Mouse (Mus musculus) lung, embryonic 15.5 days (tissue): ENCODE measurements around the gene Chp1. TPM values are rescaled to one million over a fixed set of nuclear protein-coding genes. Genes with fewer than 3 reads are reported as not detected.
"Not testable (repeated sequence)": the region's sequence is repeated elsewhere in the genome, so short reads cannot be mapped to it uniquely, and the experiment has no call there.

Experiments used
- ATAC-seq: fragments of 200-750 bp; cut with Nextera tagmentation; 2 replicates; pipeline ENCODE4 v1.8.0; 2017; ENCODE audit warnings: moderate number of reproducible peaks, borderline replicate concordance; ENCODE audit not compliant: low FRiP score, low TSS enrichment; ENCODE audit errors: extremely low read depth
- H3K27ac ChIP-seq: fragments of 300-500 bp; sonication (generic); 2 replicates; pipeline ENCODE4 v1.5.1; 2015; ENCODE audit warnings: moderate library complexity, mild to moderate bottlenecking, inconsistent platforms
- H3K27me3 ChIP-seq: fragments of 300-500 bp; sonication (generic); 2 replicates; pipeline ENCODE4 v1.6.1; 2015; ENCODE audit warnings: inconsistent platforms
- H3K36me3 ChIP-seq: fragments of 300-500 bp; sonication (generic); 2 replicates; pipeline ENCODE4 v1.6.1; 2015; ENCODE audit warnings: inconsistent platforms
- H3K4me1 ChIP-seq: fragments of 300-500 bp; sonication (generic); 2 replicates; pipeline ENCODE4 v1.6.1; 2015; ENCODE audit warnings: inconsistent platforms
- H3K4me2 ChIP-seq: fragments of 300-500 bp; sonication (generic); 2 replicates; pipeline ENCODE4 v1.6.1; 2015; ENCODE audit warnings: inconsistent platforms, mild to moderate bottlenecking, moderate library complexity
- H3K4me3 ChIP-seq: fragments of 300-500 bp; sonication (generic); 2 replicates; pipeline ENCODE4 v1.5.1; 2015; ENCODE audit warnings: mild to moderate bottlenecking, inconsistent platforms
- H3K9ac ChIP-seq: fragments of 300-500 bp; sonication (generic); 2 replicates; pipeline ENCODE4 v1.6.1; 2015; ENCODE audit warnings: inconsistent platforms
- H3K9me3 ChIP-seq: fragments of 300-500 bp; sonication (generic); 2 replicates; pipeline ENCODE4 v1.6.1; 2016; ENCODE audit warnings: inconsistent platforms
- WGBS: fragments of 180-500 bp; shearing (Covaris S2); methylation state at CpG from one replicate; pipeline ENCODE4 v1.1.7; 2015; 5-methylcytosine and 5-hydroxymethylcytosine counted together
- polyA plus RNA-seq: library from polyadenylated mRNA; unstranded; fragments of >200 nt; fragmentation: Nextera tagmentation; extraction: Ambion mirVana; gene quantifications from 2 replicates; pipeline ENCODE4 v1.2.1, GENCODE M21; 2015

Chp1 gene
- polyA plus RNA-seq, 1 experiment from 2014 or later, result 62.2 TPM

DNA sequence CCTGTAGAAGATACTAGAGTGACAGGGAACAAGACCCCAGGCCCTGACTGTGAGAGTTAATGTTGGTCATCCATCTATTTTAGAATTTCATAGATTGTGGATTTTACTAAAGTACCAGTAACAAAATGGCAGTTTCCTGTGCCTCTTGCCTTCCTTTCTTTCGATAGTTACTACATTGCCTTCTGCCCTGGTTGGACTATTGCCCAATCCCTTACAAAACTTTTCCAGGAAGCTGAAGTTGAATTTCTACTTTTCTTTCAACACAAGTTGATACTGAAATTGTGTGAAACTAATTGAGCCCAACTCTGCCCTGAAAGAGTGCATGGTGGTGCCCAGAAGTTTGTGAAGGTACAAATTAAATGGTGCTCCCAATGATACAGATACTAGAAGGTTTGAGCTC is 25.0 kb downstream of the Chp1 start:
- Histone ChIP-seq H3K36me3 (0 out of 2 replicates have a peak, but pooled peaks cover 6% of the 10 kb centered on the region), H3K4me1 (no peaks in the 10 kb centered on the region), H3K4me3 (no peak overlapping the region), H3K4me2 (no peak overlapping the region), H3K27me3 (no peaks in the 10 kb centered on the region), H3K9ac (no peak overlapping the region), H3K27ac (no peak overlapping the region), H3K9me3 (no peaks in the 10 kb centered on the region)
- 80% methylated on average over 1 of the region's 1 CpGs for WGBS
- no peak for ATAC-seq

- no peak for ATAC-seq
- 93% methylated on average over 3 of the region's 3 CpGs for WGBS
- no peak overlapping the region for H3K4me3 ChIP-seq
Observed at GRCm38 (mm10) chr2:119581571-119581970, 34.1 kb downstream of the Chp1 start.

GRCm38 (mm10) chr2:119583439-119583838 is 35.9 kb downstream of the Chp1 start:
- H3K4me3 ChIP-seq, result no peak overlapping the region
- ATAC-seq, result no peak
- H3K27ac ChIP-seq, result no peak overlapping the region
- H3K4me1 ChIP-seq, result no peaks in the 10 kb centered on the region
- H3K9ac ChIP-seq, result no peak overlapping the region
- WGBS, result 57% methylated on average over 2 of the region's 2 CpGs
- no peaks in the 10 kb centered on the region for H3K27me3 ChIP-seq
- no peaks in the 10 kb centered on the region for H3K36me3 ChIP-seq
- H3K4me2 ChIP-seq, result no peak overlapping the region
- H3K9me3 ChIP-seq, result no peaks in the 10 kb centered on the region

More at GRCm38 (mm10) chr2:119581571-119581970, 34.1 kb downstream of the Chp1 start:
- H3K4me2 ChIP-seq, result no peak overlapping the region
- H3K4me1 ChIP-seq, result no peaks in the 10 kb centered on the region
- H3K27ac ChIP-seq, result no peak overlapping the region
- no peaks in the 10 kb centered on the region for H3K36me3 ChIP-seq
- no peaks in the 10 kb centered on the region for H3K27me3 ChIP-seq
- H3K9ac ChIP-seq, result no peak overlapping the region
- H3K9me3 ChIP-seq, result no peaks in the 10 kb centered on the region

DNA sequence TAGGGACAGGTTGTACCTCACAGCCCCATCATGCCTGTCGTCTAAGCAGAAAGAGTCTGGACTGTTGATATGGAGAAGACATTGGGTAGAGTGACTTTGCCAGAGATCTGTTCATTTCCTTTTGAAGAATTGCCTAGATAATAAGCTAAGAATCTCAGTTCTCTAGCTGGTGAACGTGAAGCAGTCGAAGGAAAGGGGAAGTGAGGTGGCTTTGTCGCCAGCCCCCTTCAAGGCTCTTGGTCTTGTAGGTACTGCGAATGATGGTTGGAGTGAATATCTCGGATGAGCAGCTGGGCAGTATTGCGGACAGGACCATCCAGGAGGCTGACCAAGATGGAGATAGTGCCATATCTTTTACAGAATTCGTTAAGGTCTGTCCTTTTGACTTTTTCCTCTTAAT is 36.8 kb downstream of the Chp1 start:
- H3K4me2 ChIP-seq, result no peak overlapping the region
- H3K4me1 ChIP-seq, result no peaks in the 10 kb centered on the region
- H3K27ac ChIP-seq, result no peak overlapping the region
- no peaks in the 10 kb centered on the region for H3K9me3 ChIP-seq
- H3K36me3 ChIP-seq, result no peaks in the 10 kb centered on the region
- H3K4me3 ChIP-seq, result no peak overlapping the region
- 85% methylated on average over 8 of the region's 8 CpGs for WGBS
- H3K9ac ChIP-seq, result no peak overlapping the region
- H3K27me3 ChIP-seq, result no peaks in the 10 kb centered on the region
- ATAC-seq, result no peak

DNA sequence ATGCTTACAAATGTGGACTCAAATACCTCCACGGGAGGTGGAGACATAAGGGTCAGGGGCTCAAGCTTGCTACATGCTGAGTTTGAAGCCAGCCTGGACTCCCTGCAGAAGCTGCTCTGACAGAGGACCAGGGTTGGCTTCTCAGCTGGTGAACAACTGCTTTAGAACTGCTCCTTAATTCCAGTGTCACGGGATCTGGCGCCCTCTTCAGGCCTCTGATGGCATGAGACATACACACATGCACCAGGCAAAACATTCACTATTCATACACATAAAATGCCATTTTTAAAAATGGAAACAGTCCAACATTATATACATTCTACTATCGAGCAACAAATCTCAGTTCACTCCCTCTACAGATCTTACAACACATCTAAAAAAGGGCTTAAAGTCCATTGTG is 39.9 kb downstream of the Chp1 start:
- no peak overlapping the region for H3K27ac ChIP-seq
- 8% methylated on average over 4 of the region's 4 CpGs for WGBS
- no peak overlapping the region for H3K4me3 ChIP-seq
- H3K4me1 ChIP-seq, result no peaks in the 10 kb centered on the region
- no peak overlapping the region for H3K4me2 ChIP-seq
- no peak for ATAC-seq
- no peaks in the 10 kb centered on the region for H3K36me3 ChIP-seq
- no peaks in the 10 kb centered on the region for H3K27me3 ChIP-seq
- no peak overlapping the region for H3K9ac ChIP-seq
- H3K9me3 ChIP-seq, result no peaks in the 10 kb centered on the region

DNA sequence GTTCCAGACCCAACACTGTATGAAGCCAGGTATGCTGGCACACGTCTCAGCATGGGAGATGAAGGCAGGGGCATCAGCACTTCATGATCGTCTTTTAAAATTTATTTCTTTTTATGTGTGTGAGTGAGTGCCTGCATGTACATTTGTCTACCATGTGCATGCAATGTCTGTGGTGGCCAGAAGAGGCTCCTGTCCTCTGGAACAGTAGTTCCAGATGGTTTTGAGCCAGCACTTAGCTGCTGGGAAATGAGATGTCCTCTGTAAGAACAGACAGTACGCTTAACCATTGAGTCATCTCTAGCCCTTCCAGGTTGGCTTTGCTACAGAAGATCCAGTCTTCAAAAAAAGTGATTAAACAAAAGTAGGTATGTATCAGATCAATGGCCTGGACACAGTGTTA is 43.8 kb downstream of the Chp1 start:
- no peak overlapping the region for H3K4me2 ChIP-seq
- peaks cover 1% of the 10 kb centered on the region; the same call in 1 of the 2 replicates for H3K36me3 ChIP-seq
- whole genome bisulfite sequencing, result 81% methylated on average over 3 of the region's 3 CpGs
- H3K4me3 ChIP-seq, result no peak overlapping the region
- H3K9me3 ChIP-seq, result no peaks in the 10 kb centered on the region
- no peak overlapping the region for H3K27ac ChIP-seq
- H3K27me3 ChIP-seq, result no peaks in the 10 kb centered on the region
- no peak overlapping the region for H3K9ac ChIP-seq
- no peak for ATAC-seq
- peaks cover 11% of the 10 kb centered on the region for H3K4me1 ChIP-seq

GRCm38 (mm10) chr2:119593765-119594112 is 46.2 kb downstream of the Chp1 start:
- WGBS, result 7% methylated on average over 7 of the region's 7 CpGs
- no peak; the same call in 1 of the 2 replicates for ATAC-seq
- H3K36me3 ChIP-seq, result peaks cover 19% of the 10 kb centered on the region

GRCm38 (mm10) chr2:119594113-119594981 is 46.9 kb downstream of the Chp1 start:
- Histone ChIP-seq H3K36me3 (peaks cover 20% of the 10 kb centered on the region), H3K4me3 (peak overlapping the region; percentile 66), H3K4me1 (peaks cover 15% of the 10 kb centered on the region), H3K9me3 (no peaks in the 10 kb centered on the region), H3K27ac (peak overlapping the region; percentile 83), H3K27me3 (no peaks in the 10 kb centered on the region), H3K9ac (peak overlapping the region; percentile 75), H3K4me2 (peak overlapping the region; percentile 64)
- WGBS, result under 1% methylated on average over 61 of the region's 61 CpGs
- peak; percentile 99 for ATAC-seq

More at GRCm38 (mm10) chr2:119593765-119594112, 46.2 kb downstream of the Chp1 start:
- Histone ChIP-seq H3K9ac (peak overlapping the region; percentile 14; the same call in 1 of the 2 replicates), H3K27ac (peak overlapping the region; percentile 83), H3K4me3 (peak overlapping the region; percentile 66), H3K4me1 (peaks cover 15% of the 10 kb centered on the region), H3K4me2 (peak overlapping the region; percentile 46), H3K9me3 (no peaks in the 10 kb centered on the region), H3K27me3 (no peaks in the 10 kb centered on the region)

- ATAC-seq, result no peak
- H3K4me2 ChIP-seq, result peak overlapping the region; percentile 64
- H3K9ac ChIP-seq, result peak overlapping the region; percentile 75
- peaks cover 28% of the 10 kb centered on the region for H3K36me3 ChIP-seq
- no peaks in the 10 kb centered on the region for H3K27me3 ChIP-seq
- H3K4me1 ChIP-seq, result peaks cover 15% of the 10 kb centered on the region
- H3K4me3 ChIP-seq, result peak overlapping the region; percentile 66
- 26% methylated on average over 4 of the region's 4 CpGs for WGBS
- H3K27ac ChIP-seq, result no peak overlapping the region
- no peaks in the 10 kb centered on the region for H3K9me3 ChIP-seq
Observed at GRCm38 (mm10) chr2:119595308-119595707, 47.8 kb downstream of the Chp1 start.

DNA sequence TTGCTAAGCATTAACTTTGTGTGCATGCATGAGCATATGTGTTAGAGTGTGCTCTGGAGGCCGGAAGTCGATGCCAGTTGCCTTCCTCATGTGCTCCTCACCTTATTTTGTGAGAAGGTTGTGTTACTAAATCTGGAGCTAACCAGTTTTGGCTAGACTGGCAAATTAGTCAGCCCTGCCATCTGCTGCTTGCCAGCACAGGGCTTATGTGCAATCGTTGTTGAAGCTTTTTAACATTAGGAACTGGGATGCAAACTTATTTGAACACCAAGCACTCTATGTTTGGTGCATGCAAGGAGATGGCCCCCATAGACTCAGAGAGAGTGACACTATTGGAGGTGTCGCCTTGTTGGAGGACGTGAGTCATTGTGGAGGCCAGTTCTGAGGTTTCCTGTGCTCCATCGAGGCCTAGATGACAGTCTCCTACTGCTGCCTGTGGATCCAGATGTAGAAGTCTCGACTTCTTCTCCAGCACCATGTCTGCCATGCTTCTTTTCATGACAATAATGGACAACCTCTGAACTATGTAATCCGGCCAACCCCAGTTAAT is 49.4 kb downstream of the Chp1 start:
- no peak overlapping the region for H3K4me3 ChIP-seq
- ATAC-seq, result no peak
- H3K4me1 ChIP-seq, result peaks cover 18% of the 10 kb centered on the region
- peaks cover 38% of the 10 kb centered on the region for H3K36me3 ChIP-seq
- no peaks in the 10 kb centered on the region for H3K27me3 ChIP-seq
- 85% methylated on average over 8 of the region's 8 CpGs for WGBS
- H3K9me3 ChIP-seq, result no peaks in the 10 kb centered on the region
- no peak overlapping the region for H3K4me2 ChIP-seq
- H3K27ac ChIP-seq, result no peak overlapping the region
- no peak overlapping the region; the same call in 1 of the 2 replicates for H3K9ac ChIP-seq

DNA sequence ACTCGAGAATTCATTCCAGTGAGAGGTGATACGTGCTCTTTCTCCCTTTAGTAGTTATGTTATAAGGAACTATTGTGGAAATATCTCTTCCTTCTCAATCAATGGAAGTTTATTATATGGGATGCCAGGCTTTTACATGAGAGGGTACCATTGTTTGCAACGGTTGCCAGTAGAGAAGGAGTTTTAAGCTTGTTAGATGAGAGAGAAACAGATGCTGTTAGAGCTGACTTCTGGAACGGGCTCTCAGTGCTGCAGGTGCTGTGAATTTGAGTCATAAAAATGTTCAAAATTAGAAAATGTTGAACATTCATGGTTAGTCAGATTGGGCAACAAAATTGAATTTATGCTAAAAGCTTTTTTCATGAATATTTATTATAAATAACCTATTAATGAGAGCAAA is 53.5 kb downstream of the Chp1 start:
- no peak for ATAC-seq

GRCm38 (mm10) chr2:119601575-119601974 is 54.1 kb downstream of the Chp1 start:
- Histone ChIP-seq H3K36me3 (peaks cover 62% of the 10 kb centered on the region), H3K4me1 (0 out of 2 replicates have a peak, but pooled peaks cover 11% of the 10 kb centered on the region)
- not testable (repeated sequence) for H3K27me3 ChIP-seq, H3K9ac ChIP-seq, H3K9me3 ChIP-seq, H3K4me3 ChIP-seq, ATAC-seq, H3K27ac ChIP-seq, H3K4me2 ChIP-seq
- WGBS, result 72% methylated on average over 3 of the region's 3 CpGs

More for the DNA sequence above, 53.5 kb downstream of the Chp1 start:
- 91% methylated on average over 4 of the region's 4 CpGs for whole genome bisulfite sequencing
- Histone ChIP-seq H3K36me3 (peaks cover 62% of the 10 kb centered on the region), H3K4me1 (0 out of 2 replicates have a peak, but pooled peaks cover 11% of the 10 kb centered on the region), H3K4me3 (no peak overlapping the region), H3K4me2 (no peak overlapping the region), H3K9me3 (no peaks in the 10 kb centered on the region), H3K9ac (no peak overlapping the region), H3K27ac (no peak overlapping the region), H3K27me3 (no peaks in the 10 kb centered on the region)
